Mouse (Mus musculus): ENCODE measurements around the gene Kcnk10.

DNA sequence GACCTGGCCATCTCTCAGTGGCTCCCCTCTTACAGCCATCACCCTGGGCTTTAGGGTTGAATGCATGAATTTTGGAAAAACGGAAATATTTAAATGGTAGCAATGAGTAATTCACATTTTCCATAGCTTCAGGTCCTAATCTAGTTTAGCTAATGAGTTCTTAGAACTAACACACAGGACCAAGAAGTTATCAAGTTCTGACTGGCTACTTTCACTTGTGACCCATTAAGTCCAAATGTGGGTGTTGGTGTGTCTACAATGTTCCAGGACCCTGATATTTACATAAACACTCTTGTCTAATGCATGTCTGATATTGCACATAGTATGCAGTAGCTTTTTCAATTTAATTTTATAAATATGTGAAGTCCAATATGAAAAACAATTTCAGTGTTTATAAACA, 27.2 kb upstream of the Kcnk10 start:
- TF ChIP-seq CTCF (IDR thresholded peaks at IDR 0.05; ENCODE audit: low read depth) (no peak), EP300 (IDR thresholded peaks at IDR 0.05; ENCODE audit: low read depth) (no peak)

Data from liver, postnatal 0 days (tissue).